Mouse (Mus musculus): ENCODE data around the gene Nmrk1. TPM values are rescaled to one million over a fixed set of nuclear protein-coding genes. Genes with fewer than 3 reads are reported as not detected.
"Not testable (repeated sequence)": the region's sequence is repeated elsewhere in the genome, so short reads cannot be mapped to it uniquely, and the experiment has no call there.

Nmrk1 gene
- total RNA-seq (2021): 1 to 10 TPM; 7.4 to 8.0 TPM
- long read RNA-seq, partial matches to known transcripts: 0 of 7 reads
- long read RNA-seq, other reads (novel, unspliced or antisense): 3 of 7 reads

DNA sequence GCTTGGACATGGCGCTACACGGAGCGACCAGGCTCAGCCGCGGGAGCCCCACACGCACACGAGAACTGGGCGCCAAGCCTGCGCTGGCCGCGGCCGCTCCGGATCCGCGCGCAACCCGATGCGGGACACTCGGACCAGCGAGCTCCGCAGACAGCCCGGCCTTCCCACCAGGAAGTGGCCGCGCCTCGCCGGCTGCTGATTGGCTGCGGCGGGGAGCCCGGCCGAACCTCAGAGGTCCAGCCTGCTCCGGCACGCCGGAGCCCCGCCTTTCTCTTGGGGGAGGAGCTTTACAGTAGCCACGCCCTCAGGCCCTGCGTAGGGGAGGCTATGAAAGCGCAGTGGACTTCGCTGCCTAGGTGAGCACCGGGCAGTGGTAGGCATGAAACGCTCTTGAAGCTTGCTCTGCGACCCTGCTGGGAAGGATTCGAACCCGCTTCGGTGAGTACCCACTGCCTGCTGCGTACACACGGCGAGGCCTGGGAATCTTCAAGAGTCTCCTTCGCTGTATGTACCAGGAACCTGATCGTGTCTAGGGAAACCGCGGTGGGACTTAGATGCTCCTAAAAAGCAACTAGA is at the start of gene Nmrk1, which contains the start of gene Ostf1:
Gene Nmrk1 (plus strand): TSS at position 307 of the 576 bp plus-strand sequence.
Gene Ostf1 (minus strand): TSS at position 180 of the 576 bp plus-strand sequence.
- peak; percentile 93 to 96 for DNase-seq (ENCODE audit: low spot score in 2 of 2)

GRCm38 (mm10) chr19:18582226-18582625 is 49.5 kb upstream of the Nmrk1 start:
- no peak for DNase-seq (ENCODE audit: low spot score in 2 of 2)

DNA sequence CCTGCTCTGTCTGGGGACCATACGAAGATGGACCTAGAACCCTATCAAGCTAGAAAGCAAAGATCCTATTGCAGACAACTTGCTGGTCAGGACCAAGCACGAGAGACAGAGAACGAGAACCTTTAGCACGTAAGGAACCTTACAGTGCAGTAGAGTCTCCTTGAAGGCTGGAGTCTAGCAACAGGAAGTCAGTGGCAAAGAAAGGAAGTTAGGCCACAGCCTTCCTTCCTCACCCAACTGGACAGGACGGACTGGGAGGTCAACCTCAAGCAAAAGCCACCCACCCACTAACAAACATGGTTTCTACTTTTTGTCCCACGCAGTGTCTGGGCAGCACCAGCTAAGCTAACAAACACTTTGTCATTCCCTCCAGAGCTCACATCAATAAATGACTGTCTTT is 48.9 kb upstream of the Nmrk1 start:
- no peak for DNase-seq (ENCODE audit: low spot score in 2 of 2)

GRCm38 (mm10) chr19:18583706-18584105 is 48.0 kb upstream of the Nmrk1 start:
- no peak for DNase-seq (ENCODE audit: low spot score in 2 of 2)

GRCm38 (mm10) chr19:18584621-18585020 is 47.1 kb upstream of the Nmrk1 start:
- DNase-seq (ENCODE audit: low spot score in 2 of 2): no peak

DNA sequence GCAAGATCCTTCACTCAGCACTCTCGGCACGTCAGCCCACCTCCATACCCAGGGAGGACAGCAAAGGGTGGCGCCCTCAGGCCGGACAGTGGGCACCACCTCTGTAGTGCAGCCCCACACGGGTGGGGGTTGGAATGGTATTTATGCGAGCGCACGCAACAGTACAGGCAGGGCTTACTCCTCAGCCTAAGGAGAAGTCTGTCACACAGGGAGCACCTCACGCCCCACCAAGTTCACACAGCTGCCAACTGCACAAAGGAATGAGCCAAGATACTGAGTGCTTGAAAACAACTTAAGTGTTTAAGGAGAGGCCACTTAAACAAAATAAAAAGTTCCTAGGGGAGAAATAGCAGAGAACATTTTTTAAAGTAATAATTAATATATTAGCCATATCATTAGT is 44.6 kb upstream of the Nmrk1 start:
- no peak for DNase-seq (ENCODE audit: low spot score in 2 of 2)

GRCm38 (mm10) chr19:18588243-18588642 is 43.5 kb upstream of the Nmrk1 start:
- DNase-seq (ENCODE audit: low spot score in 2 of 2): no peak

- DNase-seq (ENCODE audit: low spot score in 2 of 2): not testable (repeated sequence)
These were observed 42.9 kb upstream of the Nmrk1 start for GRCm38 (mm10) chr19:18588801-18589200.

- DNase-seq (ENCODE audit: low spot score in 2 of 2): no peak
These were observed 42.5 kb upstream of the Nmrk1 start for GRCm38 (mm10) chr19:18589276-18589675.

DNA sequence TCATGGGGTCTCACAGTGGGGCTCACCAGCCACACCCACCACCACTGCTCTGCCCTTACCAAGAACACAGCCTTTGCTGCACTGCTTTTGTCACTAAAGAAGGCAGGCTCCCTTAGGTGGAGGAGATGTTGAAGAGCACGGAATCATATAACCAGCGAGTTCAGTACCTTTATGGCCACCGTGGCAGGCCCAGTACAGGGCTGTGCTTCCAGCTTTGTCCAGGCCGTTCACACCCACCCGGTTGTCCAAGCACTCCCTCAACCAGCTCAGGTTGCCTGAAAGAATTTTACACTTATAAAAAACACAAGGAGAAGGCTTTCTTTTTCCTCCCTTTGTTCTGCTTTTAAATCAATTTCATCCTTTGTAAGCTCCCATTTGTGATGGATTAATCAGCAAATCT is 41.5 kb upstream of the Nmrk1 start:
- DNase-seq (ENCODE audit: low spot score in 2 of 2): no peak

- no peak for DNase-seq (ENCODE audit: low spot score in 2 of 2)
These were observed 40.8 kb upstream of the Nmrk1 start for GRCm38 (mm10) chr19:18590942-18591354.

DNA sequence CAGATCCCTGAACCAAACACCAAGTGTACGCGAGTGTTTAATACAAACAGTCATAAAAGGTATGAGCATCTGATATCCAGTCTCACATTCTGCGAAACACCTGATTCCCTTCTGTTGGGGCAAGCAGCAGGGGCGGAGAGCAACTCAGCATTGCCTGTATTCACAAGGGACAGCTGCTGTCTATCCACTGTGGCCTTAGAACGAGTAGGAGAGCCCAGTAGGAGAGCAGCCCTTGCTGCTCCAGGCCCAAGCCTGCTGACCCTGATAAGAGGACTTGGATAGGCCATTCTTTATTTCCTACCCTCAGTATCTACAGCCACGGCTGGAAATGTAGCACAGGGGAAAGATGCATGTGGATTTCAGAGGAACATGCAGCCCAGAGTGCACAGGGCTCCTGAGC is 38.8 kb upstream of the Nmrk1 start:
- DNase-seq (ENCODE audit: low spot score in 2 of 2): no peak

DNA sequence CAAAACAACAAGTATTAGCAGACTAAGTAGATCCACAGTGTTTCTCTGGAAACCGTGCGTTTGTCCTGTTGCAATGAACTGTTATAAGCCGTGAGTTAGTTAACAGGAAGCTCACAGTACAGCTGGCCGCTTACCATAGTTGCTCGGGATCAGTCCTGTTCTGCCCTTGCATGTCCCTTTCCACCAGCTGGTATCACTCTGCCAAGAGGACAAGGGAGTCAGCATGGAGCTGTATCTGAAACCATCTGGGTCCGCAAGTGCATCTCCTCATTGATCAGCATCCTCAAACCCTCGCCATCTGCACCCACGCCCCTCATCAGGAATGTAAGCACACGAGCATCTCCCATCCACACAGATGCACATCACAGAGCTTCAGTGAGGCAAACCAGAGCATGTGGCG is 38.0 kb upstream of the Nmrk1 start:
- DNase-seq (ENCODE audit: low spot score in 2 of 2): no peak

- DNase-seq (ENCODE audit: low spot score in 2 of 2): no peak
These were observed 34.9 kb upstream of the Nmrk1 start for GRCm38 (mm10) chr19:18596876-18597275.

- DNase-seq (ENCODE audit: low spot score in 2 of 2): no peak
These were observed 34.0 kb upstream of the Nmrk1 start for GRCm38 (mm10) chr19:18597772-18598171.

- no peak for DNase-seq (ENCODE audit: low spot score in 2 of 2)
These were observed 33.4 kb upstream of the Nmrk1 start for GRCm38 (mm10) chr19:18598265-18598926.

- no peak for DNase-seq (ENCODE audit: low spot score in 2 of 2)
These were observed 32.7 kb upstream of the Nmrk1 start for GRCm38 (mm10) chr19:18599051-18599450.

DNA sequence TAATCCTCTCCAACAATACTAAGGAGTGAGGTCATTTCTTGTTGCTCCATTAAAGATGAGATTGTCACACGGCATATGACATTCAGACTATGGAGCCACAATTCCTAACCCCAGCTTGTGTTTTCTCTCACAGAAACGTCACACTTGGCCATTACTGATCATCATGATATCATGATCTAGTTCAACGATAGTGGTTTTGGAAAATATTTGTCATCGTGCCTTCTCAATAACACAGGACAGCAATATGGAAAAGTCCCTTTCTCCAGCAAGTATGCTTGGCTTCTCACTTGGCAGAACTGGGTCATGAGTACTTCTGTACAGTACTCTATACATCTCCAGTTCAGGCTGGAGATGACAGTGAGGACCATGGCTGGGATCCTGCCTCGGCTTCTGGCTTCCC is 32.1 kb upstream of the Nmrk1 start:
- no peak for DNase-seq (ENCODE audit: low spot score in 2 of 2)

DNA sequence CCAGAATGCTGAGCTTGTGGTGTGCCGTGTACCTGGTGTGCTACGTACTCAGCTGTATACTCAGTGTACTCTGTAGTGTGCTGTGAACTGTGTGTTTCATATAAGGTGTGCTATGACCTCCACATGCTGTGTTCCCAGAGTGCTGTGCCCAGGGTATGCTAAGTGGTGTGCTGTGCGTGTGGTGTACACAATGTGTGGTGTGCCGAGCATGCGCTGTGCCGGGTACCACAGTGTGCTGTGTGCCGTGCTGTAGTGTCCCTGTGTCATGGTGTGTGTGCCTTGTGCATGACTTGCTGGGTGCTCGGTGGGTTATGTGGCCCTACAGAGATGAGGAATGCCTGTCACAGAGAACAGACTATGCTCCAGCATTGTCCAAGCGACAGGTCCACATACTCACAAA is 31.1 kb upstream of the Nmrk1 start:
- no peak for DNase-seq (ENCODE audit: low spot score in 2 of 2)

DNA sequence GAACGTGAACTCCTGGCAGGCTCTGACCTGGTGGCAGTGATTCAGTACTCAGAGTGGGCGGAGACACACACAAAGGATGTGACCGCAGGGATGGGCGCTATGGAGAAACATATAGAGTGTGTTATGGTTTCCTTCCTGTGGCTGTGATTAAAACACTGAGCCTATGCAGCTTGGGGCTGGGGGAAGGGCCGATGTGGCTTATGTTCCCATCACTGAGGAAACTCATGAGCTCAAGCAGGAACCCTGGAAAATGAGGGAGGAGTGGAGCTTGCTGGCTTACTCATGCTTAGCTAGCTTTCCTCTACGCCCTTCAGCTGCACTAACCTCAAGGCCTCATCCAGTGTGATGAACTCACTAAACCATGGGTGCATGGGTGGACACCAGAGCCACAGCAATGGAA is 28.7 kb upstream of the Nmrk1 start:
- no peak for DNase-seq (ENCODE audit: low spot score in 2 of 2)

DNA sequence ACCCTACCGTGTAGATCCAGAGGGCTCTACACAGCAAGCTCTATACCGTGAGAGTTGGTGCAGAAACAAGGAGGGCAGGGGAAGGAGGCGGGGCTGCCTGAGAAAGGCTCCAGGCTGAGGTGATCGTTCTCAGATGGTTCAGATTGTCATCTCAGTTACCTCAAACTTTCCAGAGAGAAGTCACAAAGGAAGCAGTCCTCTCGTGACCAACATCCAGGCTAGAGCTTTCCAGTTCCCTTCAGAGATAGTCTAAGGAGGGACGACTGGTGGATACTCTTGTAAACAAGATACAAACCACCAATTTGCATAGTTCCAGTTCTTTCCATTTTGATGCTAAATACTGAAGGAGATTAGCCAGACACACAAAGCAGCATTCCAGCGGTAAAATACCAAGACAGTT is 23.8 kb upstream of the Nmrk1 start:
- no peak for DNase-seq (ENCODE audit: low spot score in 2 of 2)

DNA sequence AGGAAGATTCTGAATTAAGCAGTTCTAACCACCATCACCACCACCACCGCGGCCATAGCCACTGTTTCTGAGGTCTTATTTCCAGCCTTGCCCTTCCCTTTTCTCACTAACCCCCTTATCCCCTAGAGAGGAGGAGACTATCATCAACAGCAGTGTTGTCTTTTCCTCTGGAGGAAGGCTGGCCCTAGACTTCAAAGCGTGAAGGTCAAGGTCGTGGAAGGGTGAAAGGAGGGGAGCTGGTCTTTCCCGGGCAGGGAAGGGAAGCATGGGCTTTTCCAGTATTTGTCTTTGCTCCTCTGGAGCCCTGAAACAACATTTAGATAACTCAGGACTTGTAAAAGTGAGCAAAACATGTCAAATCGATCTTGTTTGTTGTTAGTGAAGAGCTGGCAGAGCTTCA is 22.8 kb upstream of the Nmrk1 start:
- DNase-seq (ENCODE audit: low spot score in 2 of 2): no peak

DNA sequence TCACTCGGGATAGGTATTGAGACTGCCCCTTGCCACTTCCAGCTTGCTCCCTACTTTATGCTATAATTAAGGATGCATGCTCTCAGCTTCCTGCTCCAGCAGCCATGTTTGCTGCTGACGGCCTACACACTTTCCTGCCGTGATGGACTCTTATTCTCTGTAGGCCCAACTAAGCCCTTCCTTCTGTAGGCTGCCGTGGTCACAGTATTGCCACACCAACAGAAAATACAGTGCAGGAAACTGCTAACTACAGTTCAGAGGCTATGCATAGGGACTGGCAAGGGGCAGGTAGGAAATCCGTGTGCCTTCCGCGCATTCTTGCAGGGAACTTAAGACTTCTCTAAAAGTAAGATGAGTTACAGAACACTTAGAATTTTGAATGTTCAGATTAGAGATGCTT is 17.4 kb upstream of the Nmrk1 start:
- DNase-seq (ENCODE audit: low spot score in 2 of 2): no peak

Data from layer of hippocampus, postnatal 10 days (tissue).